Mouse (Mus musculus) G1E (cell line): ENCODE data around the gene Lrrfip1.

ENCODE experiments used
- CTCF ChIP-seq: IDR thresholded peaks from 2 replicates; pipeline ENCODE4 v1.5.1; 2012; ENCODE audit warnings: low read depth, low read length, inconsistent platforms, mixed read lengths
- GATA1 ChIP-seq: IDR thresholded peaks from 2 replicates; pipeline ENCODE4 v1.6.1; 2012; ENCODE audit warnings: borderline replicate concordance, low read length, inconsistent platforms, mixed read lengths
- GATA2 ChIP-seq: IDR thresholded peaks from 2 replicates; pipeline ENCODE4 v1.6.1; 2012; ENCODE audit warnings: low read depth, low read length, inconsistent platforms, borderline replicate concordance
- POLR2AphosphoS5 ChIP-seq: IDR thresholded peaks from 2 replicates; pipeline ENCODE4 v1.6.1; 2012; ENCODE audit warnings: low read depth, low read length, inconsistent platforms; ENCODE audit not compliant: insufficient replicate concordance
- TAL1 ChIP-seq: conservative IDR thresholded peaks from 2 replicates; pipeline ENCODE4 v1.6.1; 2012; ENCODE audit warnings: low read depth, low read length, inconsistent platforms, mixed read lengths

DNA sequence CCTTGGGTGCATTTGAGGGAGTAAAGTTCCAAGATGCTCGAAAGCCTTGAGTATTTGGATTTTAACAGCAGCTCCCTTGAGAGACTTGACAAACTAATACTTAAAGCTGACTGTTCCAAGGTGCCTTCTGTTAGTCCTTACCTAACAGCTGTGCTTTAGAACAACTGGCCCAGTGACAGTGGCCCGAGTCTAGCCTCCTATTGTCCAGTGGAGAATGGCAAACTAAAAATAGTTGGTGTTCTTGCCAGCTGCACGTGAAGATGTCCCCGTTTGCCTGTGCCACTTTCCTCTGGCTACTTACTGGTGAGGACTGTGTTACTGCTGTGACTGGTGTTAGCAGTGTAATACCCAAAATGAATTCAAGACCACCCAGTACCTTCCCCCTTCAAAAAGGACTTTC, 178.3 kb downstream of the Lrrfip1 start:
- TF ChIP-seq CTCF (no peak), GATA1 (no peak), GATA2 (no peak), POLR2AphosphoS5 (no peak), TAL1 (no peak)
